Mouse (Mus musculus) G1E (cell line): ENCODE results near the gene Slc11a2. TPM values are rescaled to one million over a fixed set of nuclear protein-coding genes. Genes with fewer than 3 reads are reported as not detected.

Experiments used
- ATAC-seq: 2 replicates; pipeline ENCODE4 v1.8.0; 2016; ENCODE audit warnings: mild to moderate bottlenecking; ENCODE audit not compliant: insufficient number of reproducible peaks, poor library complexity, low FRiP score, severe bottlenecking; ENCODE audit errors: extremely low read depth
- DNase-seq: peaks from one replicate; pipeline ENCODE4 v3.0.0; 2012; ENCODE audit warnings: low spot score
- H3K27me3 ChIP-seq: 2 replicates; pipeline ENCODE4 v1.6.1; 2012; ENCODE audit warnings: mild to moderate bottlenecking, low read length, inconsistent platforms; ENCODE audit not compliant: insufficient read depth
- H3K36me3 ChIP-seq: replicated peaks from 2 replicates; pipeline ENCODE3; 2012; ENCODE audit warnings: mild to moderate bottlenecking, inconsistent platforms
- H3K4me1 ChIP-seq: 2 replicates; pipeline ENCODE4 v1.6.1; 2012; ENCODE audit warnings: low read depth, low read length, inconsistent platforms, mixed read lengths; ENCODE audit not compliant: insufficient read depth
- H3K4me3 ChIP-seq: 2 replicates; pipeline ENCODE4 v1.5.1; 2012; ENCODE audit warnings: low read depth, mild to moderate bottlenecking, inconsistent platforms, low read length, moderate library complexity, mixed read lengths
- H3K9me3 ChIP-seq: replicated peaks from 2 replicates; pipeline ENCODE4 v1.6.1; 2012; ENCODE audit warnings: inconsistent platforms
- CTCF ChIP-seq: IDR thresholded peaks from 2 replicates; pipeline ENCODE4 v1.5.1; 2012; ENCODE audit warnings: low read depth, low read length, inconsistent platforms, mixed read lengths
- GATA1 ChIP-seq: IDR thresholded peaks from 2 replicates; pipeline ENCODE4 v1.6.1; 2012; ENCODE audit warnings: borderline replicate concordance, low read length, inconsistent platforms, mixed read lengths
- GATA2 ChIP-seq: IDR thresholded peaks from 2 replicates; pipeline ENCODE4 v1.6.1; 2012; ENCODE audit warnings: low read depth, low read length, inconsistent platforms, borderline replicate concordance
- POLR2AphosphoS5 ChIP-seq: IDR thresholded peaks from 2 replicates; pipeline ENCODE4 v1.6.1; 2012; ENCODE audit warnings: low read depth, low read length, inconsistent platforms; ENCODE audit not compliant: insufficient replicate concordance
- TAL1 ChIP-seq: conservative IDR thresholded peaks from 2 replicates; pipeline ENCODE4 v1.6.1; 2012; ENCODE audit warnings: low read depth, low read length, inconsistent platforms, mixed read lengths
- polyA plus RNA-seq: library from polyadenylated mRNA; stranded (reverse); fragments of >175 nt; gene quantifications from 2 replicates; pipeline ENCODE4 v1.2.3, GENCODE M21; 2012
- total RNA-seq, 2 experiments: library from RNA; stranded (forward) in 1 of 2; stranded (reverse) in 1 of 2; fragments of 200-1000 nt in 1 of 2; fragments of >200 nt in 1 of 2; fragmentation: Nextera tagmentation in 1 of 2; gene quantifications; 2 replicates each; pipeline ENCODE4 v1.2.3; 2014 to 2017

The Slc11a2 gene
- total and polyA plus RNA-seq, 3 experiments: 5.4 to 95.4 (median 34.6) TPM

DNA sequence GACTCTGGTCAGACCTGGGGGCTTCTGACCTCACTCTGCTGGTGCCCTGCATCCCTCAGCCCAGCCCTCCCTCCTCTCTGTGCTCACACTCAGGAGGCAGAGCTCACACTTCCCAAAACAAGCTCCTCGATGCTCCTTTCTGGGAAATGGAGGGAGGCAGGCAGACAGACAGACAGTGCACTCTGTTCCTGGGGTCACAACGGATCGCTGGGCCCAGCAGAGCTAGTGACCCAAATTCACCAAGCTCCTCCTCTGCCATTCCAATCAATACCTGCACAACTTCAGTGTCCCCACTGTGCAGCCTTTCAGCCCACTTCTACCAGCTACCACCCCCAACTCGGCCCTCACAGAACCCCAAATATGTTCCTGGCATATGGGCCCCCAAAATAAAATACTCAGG is 23.1 kb downstream of the Slc11a2 start:
- peaks cover 89% of the 10 kb centered on the region for H3K4me1 ChIP-seq
- no peaks in the 10 kb centered on the region for H3K9me3 ChIP-seq
- TF ChIP-seq GATA1: no peak
- H3K36me3 ChIP-seq: peaks cover 100% of the 10 kb centered on the region
- DNase-seq (no peak), ATAC-seq (no peak)
- H3K27me3 ChIP-seq: no peaks in the 10 kb centered on the region
- peak overlapping the region; percentile 47; the same call in 1 of the 2 replicates for H3K4me3 ChIP-seq

DNA sequence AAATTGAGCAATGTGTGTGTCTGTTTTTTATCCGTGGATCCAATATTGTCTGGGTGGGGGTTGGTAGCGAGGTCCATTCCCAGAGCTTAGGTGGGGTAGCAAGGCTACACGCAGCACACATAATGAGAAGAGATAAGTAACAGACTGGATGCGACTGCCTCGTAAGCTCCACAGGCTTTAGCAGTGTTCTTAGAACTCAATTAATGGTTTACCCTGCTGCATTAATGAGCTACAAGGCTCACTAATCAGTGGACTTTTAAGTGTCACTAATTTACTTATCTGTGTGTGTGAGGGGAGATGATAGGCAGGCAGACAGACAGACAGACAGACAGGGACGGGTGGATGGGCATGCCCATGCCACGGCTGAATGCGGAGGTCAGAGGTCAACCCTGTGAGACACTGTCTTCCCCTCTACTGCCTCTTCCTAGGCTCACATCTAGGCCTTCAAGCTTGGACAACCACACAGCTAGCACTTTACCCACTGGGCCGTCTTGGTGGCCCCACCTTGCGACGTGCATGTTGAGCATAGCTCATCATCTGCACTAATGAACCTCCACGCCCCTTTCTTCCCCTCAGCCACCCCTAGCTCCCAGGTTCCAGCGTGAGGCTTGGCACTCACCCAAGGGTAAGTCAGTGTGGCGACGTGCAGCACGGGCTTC is 24.2 kb downstream of the Slc11a2 start:
- peak overlapping the region; percentile 47; the same call in 1 of the 2 replicates for H3K4me3 ChIP-seq
- H3K36me3 ChIP-seq: peaks cover 100% of the 10 kb centered on the region
- H3K9me3 ChIP-seq: no peaks in the 10 kb centered on the region
- no peak for TF ChIP-seq GATA2
- TF ChIP-seq POLR2AphosphoS5: no peak
- TF ChIP-seq CTCF: no peak
- no peak for TF ChIP-seq GATA1
- TF ChIP-seq TAL1: no peak
- ATAC-seq: no peak
- no peak for DNase-seq
- H3K27me3 ChIP-seq: no peaks in the 10 kb centered on the region
- peaks cover 78% of the 10 kb centered on the region for H3K4me1 ChIP-seq

GRCm38 (mm10) chr15:100395561-100395960 is 29.3 kb downstream of the Slc11a2 start:
- DNase-seq: no peak
- TF ChIP-seq CTCF (no peak), GATA2 (no peak), TAL1 (no peak), GATA1 (no peak), POLR2AphosphoS5 (no peak)
- H3K4me3 ChIP-seq: no peak overlapping the region

GRCm38 (mm10) chr15:100393016-100393415 is 31.9 kb downstream of the Slc11a2 start:
- peaks cover 65% of the 10 kb centered on the region for H3K4me1 ChIP-seq
- DNase-seq: no peak
- no peak for TF ChIP-seq POLR2AphosphoS5
- TF ChIP-seq CTCF: no peak
- no peak for TF ChIP-seq GATA2
- no peak for TF ChIP-seq GATA1
- H3K27me3 ChIP-seq: no peaks in the 10 kb centered on the region
- H3K36me3 ChIP-seq: peaks cover 89% of the 10 kb centered on the region
- no peak for ATAC-seq
- no peak overlapping the region for H3K4me3 ChIP-seq
- no peaks in the 10 kb centered on the region for H3K9me3 ChIP-seq

More at GRCm38 (mm10) chr15:100395561-100395960, 29.3 kb downstream of the Slc11a2 start:
- peaks cover 65% of the 10 kb centered on the region for H3K4me1 ChIP-seq
- no peaks in the 10 kb centered on the region for H3K27me3 ChIP-seq
- no peak for ATAC-seq
- H3K36me3 ChIP-seq: peaks cover 95% of the 10 kb centered on the region
- no peaks in the 10 kb centered on the region for H3K9me3 ChIP-seq

DNA sequence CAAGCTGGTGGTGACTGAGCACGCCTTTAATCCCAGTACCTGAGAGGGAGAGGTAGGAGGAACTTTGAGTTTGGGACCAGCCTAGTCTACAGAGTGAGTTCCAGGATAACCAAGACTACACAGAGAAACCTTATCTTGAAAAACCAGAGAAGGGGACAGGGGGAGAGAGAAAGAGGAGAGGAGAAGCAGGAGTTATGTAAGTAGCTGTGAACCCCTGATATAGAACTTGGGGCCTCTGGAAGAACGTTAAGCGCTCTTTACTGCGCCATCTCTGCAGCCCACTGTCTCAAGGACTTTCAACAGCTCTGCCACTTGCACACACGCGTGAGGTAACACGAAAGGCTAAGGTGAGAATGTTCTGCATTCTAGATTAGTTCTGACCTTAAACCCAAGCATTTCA is 33.3 kb downstream of the Slc11a2 start:
- DNase-seq: no peak
- peaks cover 84% of the 10 kb centered on the region for H3K36me3 ChIP-seq
- H3K9me3 ChIP-seq: no peaks in the 10 kb centered on the region
- peaks cover 60% of the 10 kb centered on the region for H3K4me1 ChIP-seq
- ATAC-seq: no peak
- H3K27me3 ChIP-seq: no peaks in the 10 kb centered on the region
- H3K4me3 ChIP-seq: no peak overlapping the region; the same call in 1 of the 2 replicates
- TF ChIP-seq TAL1 (no peak), GATA1 (no peak), CTCF (no peak), POLR2AphosphoS5 (no peak), GATA2 (no peak)

- H3K9me3 ChIP-seq: no peaks in the 10 kb centered on the region
- H3K27me3 ChIP-seq: no peaks in the 10 kb centered on the region
- TF ChIP-seq GATA2: no peak
- no peak for TF ChIP-seq CTCF
- no peak for TF ChIP-seq POLR2AphosphoS5
- TF ChIP-seq TAL1: no peak
- TF ChIP-seq GATA1: no peak
- H3K36me3 ChIP-seq: peaks cover 82% of the 10 kb centered on the region
- H3K4me1 ChIP-seq: peaks cover 60% of the 10 kb centered on the region
- DNase-seq: no peak
- H3K4me3 ChIP-seq: no peak overlapping the region
- no peak for ATAC-seq
These were observed 33.8 kb downstream of the Slc11a2 start for GRCm38 (mm10) chr15:100391066-100391465.
